Mouse (Mus musculus): ENCODE measurements around the gene Prpf38b. TPM values are rescaled to one million over a fixed set of nuclear protein-coding genes. Genes with fewer than 3 reads are reported as not detected.

Prpf38b gene
- total RNA-seq, 1 experiment: 70.6 TPM

DNA sequence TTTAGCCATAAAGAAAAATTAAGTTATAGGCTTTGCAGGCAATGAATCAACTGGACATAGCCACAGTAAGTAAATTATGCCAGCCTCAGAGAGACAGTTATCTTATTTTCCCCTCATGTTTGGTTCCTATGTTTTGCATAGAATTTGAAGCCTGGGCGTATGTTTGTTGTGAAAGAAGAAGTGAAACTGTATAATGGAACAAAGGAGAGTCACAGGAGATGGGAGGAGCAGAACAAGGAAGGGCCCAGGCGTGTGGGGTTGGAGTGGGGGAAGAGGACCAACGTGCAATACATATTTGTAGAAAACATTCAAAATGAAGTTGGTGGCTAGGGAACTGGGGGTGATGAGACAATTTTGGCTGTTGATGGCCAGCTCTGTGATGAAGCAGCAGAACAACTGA is 11.4 kb downstream of the Prpf38b start:
- no peak for DNase-seq (ENCODE audit: low read depth, low spot score)
- TF ChIP-seq ZNF384 (IDR thresholded peaks at IDR 0.05; ENCODE audit: low read depth, low read length) (no peak), HCFC1 (IDR thresholded peaks at IDR 0.05; ENCODE audit: borderline replicate concordance, insufficient read depth, low read length) (no peak), MAFK (IDR thresholded peaks at IDR 0.05; ENCODE audit: insufficient read depth, low read depth, low read length) (no peak), ZC3H11A (IDR thresholded peaks at IDR 0.05; ENCODE audit: borderline replicate concordance, low read depth, low read length) (no peak), CHD2 (IDR thresholded peaks at IDR 0.05; ENCODE audit: low read depth, low read length) (no peak)
- Histone ChIP-seq H3K4me1 (ENCODE audit: control insufficient read depth in 2 of 2, insufficient read depth in 2 of 2, low read length in 2 of 2, poor library complexity in 1 of 2) (no peaks in the 10 kb centered on the region), H3K27ac (ENCODE audit: insufficient read depth, low read depth, low read length, poor library complexity, severe bottlenecking) (no peak overlapping the region), H3K36me3 (ENCODE audit: control insufficient read depth, insufficient read depth, low read length, poor library complexity, severe bottlenecking) (peaks cover 20% of the 10 kb centered on the region), H3K4me3 (ENCODE audit: insufficient read depth in 1 of 2, low read depth in 1 of 2, low read length in 2 of 2, poor library complexity in 1 of 2, severe bottlenecking in 1 of 2) (no peak overlapping the region), H3K9ac (ENCODE audit: insufficient read depth, low read depth, low read length, poor library complexity, severe bottlenecking) (no peak overlapping the region), H3K9me3 (ENCODE audit: control insufficient read depth, insufficient read depth, low read depth, low read length) (no peaks in the 10 kb centered on the region)
- in situ Hi-C loops (cut with MboI; ENCODE audit: low sequenced_read_pairs in 2 of 2, unreplicated experiment in 2 of 2): no loop called here

DNA sequence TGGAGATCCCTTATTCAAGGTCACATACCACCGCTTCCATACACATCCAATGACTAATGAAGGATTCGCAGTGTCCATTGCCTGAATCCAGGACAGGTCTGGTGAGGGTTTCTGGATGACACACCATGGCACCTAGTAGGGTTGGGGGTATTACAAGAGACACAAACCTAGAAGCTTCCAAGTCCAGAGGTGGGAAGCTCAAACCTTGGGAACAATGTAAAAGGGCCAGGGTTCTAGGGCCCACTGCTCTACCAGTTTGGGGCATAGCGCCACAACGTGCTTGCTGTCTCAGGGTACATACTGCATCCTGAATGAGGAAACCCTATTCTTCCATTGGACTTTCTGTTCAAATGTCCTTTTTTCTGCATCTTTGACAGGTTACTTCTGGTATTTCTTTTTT is 12.9 kb downstream of the Prpf38b start:
- TF ChIP-seq ZNF384 (IDR thresholded peaks at IDR 0.05; ENCODE audit: low read depth, low read length) (no peak), HCFC1 (IDR thresholded peaks at IDR 0.05; ENCODE audit: borderline replicate concordance, insufficient read depth, low read length) (no peak), ZC3H11A (IDR thresholded peaks at IDR 0.05; ENCODE audit: borderline replicate concordance, low read depth, low read length) (no peak)

DNA sequence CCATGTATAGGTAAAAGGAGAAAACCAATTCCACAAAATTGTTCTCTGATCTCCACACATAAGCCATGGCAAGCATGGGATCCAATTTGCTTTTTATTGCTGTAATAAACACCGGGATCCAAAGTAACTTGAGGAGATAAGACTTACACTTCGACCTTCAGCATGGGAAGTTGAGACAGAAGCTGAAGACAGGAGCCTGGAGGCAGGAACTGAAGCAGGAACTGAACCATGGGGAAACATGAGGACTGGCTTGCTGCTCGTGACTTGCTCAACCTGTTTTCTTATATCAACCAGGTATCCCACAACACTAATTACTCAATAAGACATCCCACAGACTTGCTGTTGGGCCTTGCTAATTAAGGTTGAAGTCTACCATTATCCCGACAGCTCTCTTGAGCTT is 18.6 kb downstream of the Prpf38b start:
- no peaks in the 10 kb centered on the region for H3K4me1 ChIP-seq (ENCODE audit: control insufficient read depth in 2 of 2, insufficient read depth in 2 of 2, low read length in 2 of 2, poor library complexity in 1 of 2)
- no peak for DNase-seq (ENCODE audit: low read depth, low spot score)
- TF ChIP-seq MAFK (IDR thresholded peaks at IDR 0.05; ENCODE audit: insufficient read depth, low read depth, low read length) (no peak), CHD2 (IDR thresholded peaks at IDR 0.05; ENCODE audit: low read depth, low read length) (no peak), HCFC1 (IDR thresholded peaks at IDR 0.05; ENCODE audit: borderline replicate concordance, insufficient read depth, low read length) (no peak), ZC3H11A (IDR thresholded peaks at IDR 0.05; ENCODE audit: borderline replicate concordance, low read depth, low read length) (no peak)
- H3K36me3 ChIP-seq (ENCODE audit: control insufficient read depth, insufficient read depth, low read length, poor library complexity, severe bottlenecking): no peaks in the 10 kb centered on the region
- no peak overlapping the region for H3K9ac ChIP-seq (ENCODE audit: insufficient read depth, low read depth, low read length, poor library complexity, severe bottlenecking)
- no peak overlapping the region for H3K4me3 ChIP-seq (ENCODE audit: insufficient read depth in 1 of 2, low read depth in 1 of 2, low read length in 2 of 2, poor library complexity in 1 of 2, severe bottlenecking in 1 of 2)
- in situ Hi-C loops (cut with MboI; ENCODE audit: low sequenced_read_pairs in 2 of 2, unreplicated experiment in 2 of 2): no loop called here
- H3K27ac ChIP-seq (ENCODE audit: insufficient read depth, low read depth, low read length, poor library complexity, severe bottlenecking): no peak overlapping the region
- H3K9me3 ChIP-seq (ENCODE audit: control insufficient read depth, insufficient read depth, low read depth, low read length): no peaks in the 10 kb centered on the region

More for the DNA sequence above, 12.9 kb downstream of the Prpf38b start:
- Histone ChIP-seq H3K9me3 (ENCODE audit: control insufficient read depth, insufficient read depth, low read depth, low read length) (no peaks in the 10 kb centered on the region), H3K4me3 (ENCODE audit: insufficient read depth in 1 of 2, low read depth in 1 of 2, low read length in 2 of 2, poor library complexity in 1 of 2, severe bottlenecking in 1 of 2) (no peak overlapping the region), H3K36me3 (ENCODE audit: control insufficient read depth, insufficient read depth, low read length, poor library complexity, severe bottlenecking) (peaks cover 7% of the 10 kb centered on the region; the same call in 1 of the 2 replicates), H3K4me1 (ENCODE audit: control insufficient read depth in 2 of 2, insufficient read depth in 2 of 2, low read length in 2 of 2, poor library complexity in 1 of 2) (no peaks in the 10 kb centered on the region), H3K27ac (ENCODE audit: insufficient read depth, low read depth, low read length, poor library complexity, severe bottlenecking) (no peak overlapping the region), H3K9ac (ENCODE audit: insufficient read depth, low read depth, low read length, poor library complexity, severe bottlenecking) (no peak overlapping the region)
- DNase-seq (ENCODE audit: low read depth, low spot score): no peak
- in situ Hi-C loops (cut with MboI; ENCODE audit: low sequenced_read_pairs in 2 of 2, unreplicated experiment in 2 of 2): no loop called here

DNA sequence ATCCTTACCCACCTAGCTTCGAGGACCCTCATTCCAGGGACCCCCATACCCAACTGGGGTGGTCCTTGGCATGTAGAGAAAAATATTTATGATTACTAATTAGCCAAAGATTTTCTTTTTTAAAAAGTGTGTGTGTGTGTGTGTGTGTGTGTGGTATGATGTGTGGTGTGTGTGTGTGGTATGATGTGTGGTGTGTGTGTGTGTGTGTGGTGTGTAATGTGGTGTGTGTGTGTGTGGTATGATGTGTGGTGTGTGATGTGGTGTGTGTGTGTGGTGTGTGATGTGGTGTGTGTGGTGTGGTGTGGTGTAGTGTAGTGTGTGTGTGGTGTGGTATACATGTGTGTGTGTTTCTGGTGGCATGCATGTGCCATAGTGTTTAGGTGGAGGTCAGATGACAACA is 19.4 kb downstream of the Prpf38b start:
- Histone ChIP-seq H3K9ac (ENCODE audit: insufficient read depth, low read depth, low read length, poor library complexity, severe bottlenecking) (no peak overlapping the region), H3K4me1 (ENCODE audit: control insufficient read depth in 2 of 2, insufficient read depth in 2 of 2, low read length in 2 of 2, poor library complexity in 1 of 2) (peaks cover 0 to 3% of the 10 kb centered on the region in 2 experiments; a peak in 1 of 4 replicates), H3K9me3 (ENCODE audit: control insufficient read depth, insufficient read depth, low read depth, low read length) (no peaks in the 10 kb centered on the region), H3K4me3 (ENCODE audit: insufficient read depth in 1 of 2, low read depth in 1 of 2, low read length in 2 of 2, poor library complexity in 1 of 2, severe bottlenecking in 1 of 2) (no peak overlapping the region), H3K27ac (ENCODE audit: insufficient read depth, low read depth, low read length, poor library complexity, severe bottlenecking) (no peak overlapping the region), H3K36me3 (ENCODE audit: control insufficient read depth, insufficient read depth, low read length, poor library complexity, severe bottlenecking) (no peaks in the 10 kb centered on the region)
- in situ Hi-C loops (cut with MboI; ENCODE audit: low sequenced_read_pairs in 2 of 2, unreplicated experiment in 2 of 2): no loop called here
- no peak for DNase-seq (ENCODE audit: low read depth, low spot score)
- TF ChIP-seq ZC3H11A (IDR thresholded peaks at IDR 0.05; ENCODE audit: borderline replicate concordance, low read depth, low read length): no peak
- TF ChIP-seq HCFC1 (IDR thresholded peaks at IDR 0.05; ENCODE audit: borderline replicate concordance, insufficient read depth, low read length): no peak
- TF ChIP-seq CHD2 (IDR thresholded peaks at IDR 0.05; ENCODE audit: low read depth, low read length): no peak
- TF ChIP-seq MAFK (IDR thresholded peaks at IDR 0.05; ENCODE audit: insufficient read depth, low read depth, low read length): no peak
- TF ChIP-seq ZNF384 (IDR thresholded peaks at IDR 0.05; ENCODE audit: low read depth, low read length): no peak

DNA sequence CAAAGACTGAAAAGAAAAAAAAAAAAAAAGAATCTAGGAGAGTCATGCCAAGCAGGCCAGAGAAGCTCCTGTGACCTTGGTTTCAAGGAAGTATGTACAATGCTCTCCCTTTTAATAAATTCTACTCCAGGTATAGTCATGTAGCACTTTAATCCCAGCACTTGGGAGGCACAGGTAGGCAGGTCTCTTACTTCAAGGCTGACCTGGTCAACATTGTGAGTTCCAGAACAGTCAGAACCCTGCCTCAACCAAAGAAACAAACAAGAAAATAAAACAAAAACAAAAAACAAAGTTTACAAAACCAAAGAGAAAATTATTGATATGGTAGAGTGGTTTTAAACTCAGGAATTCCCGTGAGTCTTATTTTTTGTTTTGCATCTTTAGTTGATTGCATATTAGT is 21.6 kb downstream of the Prpf38b start, which contains the start of gene Fndc7:
Gene Fndc7, minus strand, starts transcription at position 101 of the 400 bp plus-strand sequence.
- Histone ChIP-seq H3K4me1 (ENCODE audit: control insufficient read depth in 2 of 2, insufficient read depth in 2 of 2, low read length in 2 of 2, poor library complexity in 1 of 2) (peaks cover 0 to 6% of the 10 kb centered on the region in 2 experiments; a peak in 1 of 4 replicates), H3K9ac (ENCODE audit: insufficient read depth, low read depth, low read length, poor library complexity, severe bottlenecking) (no peak within 1 kb of the TSS), H3K9me3 (ENCODE audit: control insufficient read depth, insufficient read depth, low read depth, low read length) (no peaks in the 10 kb centered on the region), H3K27ac (ENCODE audit: insufficient read depth, low read depth, low read length, poor library complexity, severe bottlenecking) (no peak within 1 kb of the TSS), H3K4me3 (ENCODE audit: insufficient read depth in 1 of 2, low read depth in 1 of 2, low read length in 2 of 2, poor library complexity in 1 of 2, severe bottlenecking in 1 of 2) (no peak within 1 kb of the TSS), H3K36me3 (ENCODE audit: control insufficient read depth, insufficient read depth, low read length, poor library complexity, severe bottlenecking) (no peaks in the 10 kb centered on the region)
- DNase-seq (ENCODE audit: low read depth, low spot score): no peak
- in situ Hi-C loops (cut with MboI; ENCODE audit: low sequenced_read_pairs in 2 of 2, unreplicated experiment in 2 of 2): no loop called here
- no peak for TF ChIP-seq ZC3H11A (IDR thresholded peaks at IDR 0.05; ENCODE audit: borderline replicate concordance, low read depth, low read length)
- no peak for TF ChIP-seq HCFC1 (IDR thresholded peaks at IDR 0.05; ENCODE audit: borderline replicate concordance, insufficient read depth, low read length)
- TF ChIP-seq ZNF384 (IDR thresholded peaks at IDR 0.05; ENCODE audit: low read depth, low read length): no peak
- no peak for TF ChIP-seq CHD2 (IDR thresholded peaks at IDR 0.05; ENCODE audit: low read depth, low read length)
- TF ChIP-seq MAFK (IDR thresholded peaks at IDR 0.05; ENCODE audit: insufficient read depth, low read depth, low read length): no peak

All from ES-E14 (cell line).